Mouse (Mus musculus): Measurements from ENCODE around the gene Stoml3. TPM values are rescaled to one million over a fixed set of nuclear protein-coding genes. Genes with fewer than 3 reads are reported as not detected.

Gene Stoml3
- total and polyA plus RNA-seq, 3 experiments = not detected

DNA sequence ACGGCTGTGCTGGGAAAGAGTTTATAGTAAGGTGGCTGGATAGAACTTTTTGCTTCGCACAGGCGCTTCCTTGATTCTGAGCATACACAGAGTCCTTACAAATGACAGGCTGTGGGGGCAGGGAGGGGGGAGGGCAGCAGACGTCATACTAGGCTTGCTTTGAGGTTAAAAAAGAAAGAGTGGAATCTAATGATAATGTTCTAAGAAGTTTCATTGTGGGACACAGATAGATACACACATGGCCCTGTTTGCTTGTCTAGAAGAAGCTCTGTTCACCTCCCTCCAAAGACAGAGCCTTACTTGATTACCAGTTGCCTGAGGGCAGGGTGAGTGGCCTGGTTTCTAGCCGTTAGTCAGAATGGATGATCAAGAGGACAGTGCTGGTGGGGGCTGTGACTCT lies 24.6 kb downstream of the Stoml3 start:
- H3K4me3 ChIP-seq (replicated peaks in 1 of 3; ENCODE audit: low read depth in 2 of 3, low read length in 2 of 3, poor library complexity in 1 of 3) = no peak overlapping the region
- H3K4me2 ChIP-seq (ENCODE audit: insufficient read depth, low read depth, poor library complexity, severe bottlenecking) = no peak overlapping the region
- no peak overlapping the region for H3K9ac ChIP-seq (ENCODE audit: insufficient read depth, low read depth)
- peaks cover 3 to 5% of the 10 kb centered on the region in 2 experiments; a peak in 2 of 4 replicates for H3K4me1 ChIP-seq (ENCODE audit: control insufficient read depth in 1 of 2, insufficient read depth in 2 of 2)
- no peak overlapping the region for H3K27ac ChIP-seq (ENCODE audit: insufficient read depth, low read depth)
- H3K9me3 ChIP-seq (replicated peaks; ENCODE audit: low read length) = no peaks in the 10 kb centered on the region
- H3K36me3 ChIP-seq (replicated peaks in 1 of 2; ENCODE audit: control insufficient read depth in 1 of 2, insufficient read depth in 1 of 2, low read length in 1 of 2) = no peaks in the 10 kb centered on the region
- no peak for DNase-seq (ENCODE audit: extremely low read depth)
- TF ChIP-seq MYC (IDR thresholded peaks at IDR 0.05; ENCODE audit: low read depth, low read length) = no peak
- TF ChIP-seq ZC3H11A (IDR thresholded peaks at IDR 0.05; ENCODE audit: low read depth, low read length) = no peak
- no peak for TF ChIP-seq KAT2A (IDR thresholded peaks at IDR 0.05; ENCODE audit: insufficient replicate concordance, low read length)
- TF ChIP-seq EP300 (IDR thresholded peaks at IDR 0.05; ENCODE audit: low read length) = no peak
- no peak for TF ChIP-seq TBP (conservative IDR thresholded peaks at IDR 0.05; ENCODE audit: low read depth, low read length)
- TF ChIP-seq USF2 (conservative IDR thresholded peaks at IDR 0.05; ENCODE audit: low read depth, low read length) = no peak
- no peak for TF ChIP-seq UBTF (IDR thresholded peaks at IDR 0.05; ENCODE audit: low read depth, low read length)
- no peak for TF ChIP-seq PAX5 (IDR thresholded peaks at IDR 0.05; ENCODE audit: low read length)
- no peak for TF ChIP-seq GABPA (IDR thresholded peaks at IDR 0.05; ENCODE audit: insufficient replicate concordance, low read depth, low read length)
- dilution Hi-C loops (cut with MboI; ENCODE audit: extremely low pct_ligation_motif_present, extremely low pct_unique_long_range_greater_than_20kb, low sequenced_read_pairs) (no loop called here), in situ Hi-C loops (cut with MboI; ENCODE audit: low pct_ligation_motif_present, low pct_unique_long_range_greater_than_20kb, low sequenced_read_pairs) (no loop called here)
- H3K79me2 ChIP-seq (replicated peaks; ENCODE audit: control insufficient read depth, extremely low read depth, insufficient read depth, poor library complexity, severe bottlenecking) = no peaks in the 10 kb centered on the region
- H3K27me3 ChIP-seq (replicated peaks) = no peaks in the 10 kb centered on the region

DNA sequence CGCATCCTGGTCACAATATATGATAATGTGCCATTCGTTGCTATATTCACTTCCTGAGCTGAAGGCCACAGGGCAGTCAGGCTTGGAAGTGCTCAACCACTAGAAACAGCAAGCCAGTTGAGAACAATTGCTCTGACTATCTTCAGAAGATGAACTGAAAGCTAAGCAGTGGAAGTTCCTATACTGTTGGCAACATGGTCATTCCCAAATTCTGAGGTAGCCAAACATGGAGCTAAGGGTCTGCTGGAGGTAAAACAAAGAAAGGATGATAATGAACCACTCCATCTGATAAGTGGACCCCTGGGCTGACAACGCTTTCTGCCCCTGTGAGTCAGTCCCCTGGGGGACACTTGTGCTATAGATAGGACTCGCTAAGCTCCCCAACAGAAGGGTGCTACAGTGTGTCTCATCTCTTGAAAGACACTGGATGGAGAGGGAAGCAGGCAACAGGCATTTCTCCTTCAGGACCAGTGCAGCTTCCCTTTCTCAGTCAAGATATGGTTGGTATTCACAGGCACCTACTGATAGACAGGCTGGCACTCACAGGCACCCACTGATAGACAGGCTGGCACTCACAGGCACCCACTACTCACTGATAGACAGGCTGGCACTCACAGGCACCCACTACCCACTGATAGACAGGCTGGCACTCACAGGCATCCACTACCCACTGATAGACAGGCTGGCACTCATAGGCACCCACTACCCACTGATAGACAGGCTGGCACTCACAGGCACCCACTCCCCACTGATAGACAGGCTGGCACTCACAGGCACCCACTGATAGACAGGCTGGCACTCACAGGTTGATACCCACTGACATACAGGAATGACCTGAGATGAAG lies 26.0 kb downstream of the Stoml3 start:
- peaks cover 1 to 5% of the 10 kb centered on the region in 2 experiments; a peak in 2 of 4 replicates for H3K4me1 ChIP-seq (ENCODE audit: control insufficient read depth in 1 of 2, insufficient read depth in 2 of 2)
- in situ Hi-C loops (cut with MboI; ENCODE audit: low pct_ligation_motif_present, low pct_unique_long_range_greater_than_20kb, low sequenced_read_pairs) = no loop called here
- no peak for DNase-seq (ENCODE audit: extremely low read depth)
- no peaks in the 10 kb centered on the region for H3K27me3 ChIP-seq (replicated peaks)
- H3K4me2 ChIP-seq (ENCODE audit: insufficient read depth, low read depth, poor library complexity, severe bottlenecking) = no peak overlapping the region
- no peaks in the 10 kb centered on the region for H3K36me3 ChIP-seq (replicated peaks in 1 of 2; ENCODE audit: control insufficient read depth in 1 of 2, insufficient read depth in 1 of 2, low read length in 1 of 2)
- H3K9ac ChIP-seq (ENCODE audit: insufficient read depth, low read depth) = no peak overlapping the region
- no peak overlapping the region for H3K4me3 ChIP-seq (replicated peaks in 1 of 3; ENCODE audit: low read depth in 2 of 3, low read length in 2 of 3, poor library complexity in 1 of 3)
- no peak overlapping the region for H3K27ac ChIP-seq (ENCODE audit: insufficient read depth, low read depth)
- no peaks in the 10 kb centered on the region for H3K9me3 ChIP-seq (replicated peaks; ENCODE audit: low read length)
- dilution Hi-C loops (cut with MboI; ENCODE audit: extremely low pct_ligation_motif_present, extremely low pct_unique_long_range_greater_than_20kb, low sequenced_read_pairs) = no loop called here
- no peaks in the 10 kb centered on the region for H3K79me2 ChIP-seq (replicated peaks; ENCODE audit: control insufficient read depth, extremely low read depth, insufficient read depth, poor library complexity, severe bottlenecking)
- no peak for TF ChIP-seq USF2 (conservative IDR thresholded peaks at IDR 0.05; ENCODE audit: low read depth, low read length)
- no peak for TF ChIP-seq USF1 (IDR thresholded peaks at IDR 0.05; ENCODE audit: low read depth, low read length)
- TF ChIP-seq ZKSCAN1 (IDR thresholded peaks at IDR 0.05; ENCODE audit: borderline replicate concordance, low read depth, low read length) = no peak
- no peak for TF ChIP-seq CHD1 (IDR thresholded peaks at IDR 0.05; ENCODE audit: low read depth, low read length)
- TF ChIP-seq CTCF (conservative IDR thresholded peaks at IDR 0.05 in 1 of 2, IDR thresholded peaks at IDR 0.05 in 1 of 2; ENCODE audit: low read depth in 2 of 2, low read length in 2 of 2) = no peak
- no peak for TF ChIP-seq MYC (IDR thresholded peaks at IDR 0.05; ENCODE audit: low read depth, low read length)
- TF ChIP-seq SIN3A (IDR thresholded peaks at IDR 0.05; ENCODE audit: low read length) = no peak
- no peak for TF ChIP-seq ZNF384 (IDR thresholded peaks at IDR 0.05; ENCODE audit: low read depth, low read length)
- TF ChIP-seq MEF2A (IDR thresholded peaks at IDR 0.05; ENCODE audit: borderline replicate concordance, low read depth, low read length) = no peak
- TF ChIP-seq CHD2 (IDR thresholded peaks at IDR 0.05; ENCODE audit: low read length) = no peak
- TF ChIP-seq RAD21 (IDR thresholded peaks at IDR 0.05; ENCODE audit: low read depth, low read length) = no peak
- no peak for TF ChIP-seq MAFK (IDR thresholded peaks at IDR 0.05; ENCODE audit: insufficient replicate concordance, low read length)
- no peak for TF ChIP-seq KAT2A (IDR thresholded peaks at IDR 0.05; ENCODE audit: insufficient replicate concordance, low read length)
- no peak for TF ChIP-seq TCF12 (IDR thresholded peaks at IDR 0.05; ENCODE audit: low read depth, low read length)
- no peak for TF ChIP-seq RCOR1 (conservative IDR thresholded peaks at IDR 0.05; ENCODE audit: low read depth, low read length)
- TF ChIP-seq GABPA (IDR thresholded peaks at IDR 0.05; ENCODE audit: insufficient replicate concordance, low read depth, low read length) = no peak
- TF ChIP-seq NELFE (IDR thresholded peaks at IDR 0.05; ENCODE audit: low read depth, low read length) = no peak
- TF ChIP-seq JUN (IDR thresholded peaks at IDR 0.05; ENCODE audit: insufficient read depth, low read depth, low read length) = no peak
- no peak for TF ChIP-seq MAZ (IDR thresholded peaks at IDR 0.05; ENCODE audit: low read depth, low read length)
- TF ChIP-seq NRF1 (IDR thresholded peaks at IDR 0.05; ENCODE audit: low read depth, low read length) = no peak

Data from CH12.LX (cell line).